Mouse (Mus musculus) heart, embryonic 12.5 days (tissue): ENCODE data around the gene Doc2b. TPM values are rescaled to one million over a fixed set of nuclear protein-coding genes. Genes with fewer than 3 reads are reported as not detected.

Experiments
- ATAC-seq: fragments of 200-750 bp; cut with Nextera tagmentation; 2 replicates; pipeline ENCODE4 v1.8.0; 2017; ENCODE audit warnings: moderate TSS enrichment, moderate library complexity; ENCODE audit not compliant: insufficient number of reproducible peaks, low FRiP score
- H3K27ac ChIP-seq: fragments of 300-500 bp; sonication (generic); 2 replicates; pipeline ENCODE4 v1.5.1; 2016; ENCODE audit warnings: mild to moderate bottlenecking, moderate library complexity; ENCODE audit not compliant: poor library complexity, severe bottlenecking
- H3K27me3 ChIP-seq: fragments of 300-500 bp; sonication (generic); replicated peaks from 2 replicates; pipeline ENCODE4 v1.6.1; 2016; ENCODE audit warnings: mild to moderate bottlenecking, moderate library complexity
- H3K36me3 ChIP-seq: fragments of 300-500 bp; sonication (generic); 2 replicates; pipeline ENCODE4 v1.6.1; 2016; ENCODE audit warnings: mild to moderate bottlenecking, moderate library complexity
- H3K4me1 ChIP-seq: fragments of 300-500 bp; sonication (generic); replicated peaks from 2 replicates; pipeline ENCODE4 v1.6.1; 2016; ENCODE audit warnings: mild to moderate bottlenecking
- H3K4me2 ChIP-seq: fragments of 300-500 bp; sonication (generic); 2 replicates; pipeline ENCODE4 v1.6.1; 2016; ENCODE audit warnings: mild to moderate bottlenecking, moderate library complexity
- H3K4me3 ChIP-seq: fragments of 300-500 bp; sonication (generic); 2 replicates; pipeline ENCODE4 v1.5.1; 2016; ENCODE audit warnings: mild to moderate bottlenecking
- H3K9ac ChIP-seq: fragments of 300-500 bp; sonication (generic); 2 replicates; pipeline ENCODE4 v1.6.1; 2016; ENCODE audit warnings: mild to moderate bottlenecking, moderate library complexity
- H3K9me3 ChIP-seq: fragments of 300-500 bp; sonication (generic); replicated peaks from 2 replicates; pipeline ENCODE4 v1.6.1; 2016; ENCODE audit warnings: mild to moderate bottlenecking, moderate library complexity
- WGBS: fragments of 180-500 bp; shearing (Covaris S2); methylation state at CpG from one replicate; pipeline ENCODE4 v1.1.7; 2016; 5-methylcytosine and 5-hydroxymethylcytosine counted together
- polyA plus RNA-seq: library from polyadenylated mRNA; unstranded; fragments of >200 nt; fragmentation: Nextera tagmentation; extraction: Ambion mirVana; gene quantifications from 2 replicates; pipeline ENCODE4 v1.2.1, GENCODE M21; 2016

The Doc2b gene
- 0.08 and 0.15 TPM in 2 replicates for polyA plus RNA-seq

DNA sequence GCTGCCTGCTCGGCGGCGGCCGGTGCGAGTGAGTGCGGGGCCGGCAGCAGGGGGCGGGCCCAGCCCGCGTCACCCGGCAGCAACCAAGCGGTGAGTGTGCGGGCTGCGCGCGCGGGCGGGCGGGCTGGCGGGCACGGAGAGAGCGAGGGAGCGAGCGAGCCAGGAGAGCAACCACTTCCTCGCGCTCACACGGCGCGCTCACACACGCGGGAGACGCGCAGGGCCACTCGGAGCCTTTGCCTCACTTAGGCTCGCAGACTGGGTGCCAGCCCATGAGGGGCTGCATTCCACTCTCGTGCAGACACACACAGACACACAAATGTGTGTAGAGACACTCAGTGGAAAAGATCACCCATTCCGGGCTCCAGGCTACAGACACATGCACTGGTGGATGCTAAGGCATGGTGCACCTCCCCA lies at the start of gene Doc2b:
TSS of gene Doc2b (minus strand) at position 21 of the 417 bp plus-strand sequence.
- Histone ChIP-seq H3K4me1 (peaks cover 8% of the 10 kb centered on the region; the same call in 1 of the 2 replicates), H3K4me3 (peak within 1 kb of the TSS; percentile 46), H3K9ac (peak within 1 kb of the TSS; percentile 40), H3K4me2 (peak within 1 kb of the TSS; percentile 66), H3K9me3 (no peaks in the 10 kb centered on the region), H3K36me3 (no peaks in the 10 kb centered on the region), H3K27me3 (peaks cover 93% of the 10 kb centered on the region), H3K27ac (no peak within 1 kb of the TSS)
- no peak for ATAC-seq
- WGBS = 5% methylated on average over 34 of the region's 37 CpGs

DNA sequence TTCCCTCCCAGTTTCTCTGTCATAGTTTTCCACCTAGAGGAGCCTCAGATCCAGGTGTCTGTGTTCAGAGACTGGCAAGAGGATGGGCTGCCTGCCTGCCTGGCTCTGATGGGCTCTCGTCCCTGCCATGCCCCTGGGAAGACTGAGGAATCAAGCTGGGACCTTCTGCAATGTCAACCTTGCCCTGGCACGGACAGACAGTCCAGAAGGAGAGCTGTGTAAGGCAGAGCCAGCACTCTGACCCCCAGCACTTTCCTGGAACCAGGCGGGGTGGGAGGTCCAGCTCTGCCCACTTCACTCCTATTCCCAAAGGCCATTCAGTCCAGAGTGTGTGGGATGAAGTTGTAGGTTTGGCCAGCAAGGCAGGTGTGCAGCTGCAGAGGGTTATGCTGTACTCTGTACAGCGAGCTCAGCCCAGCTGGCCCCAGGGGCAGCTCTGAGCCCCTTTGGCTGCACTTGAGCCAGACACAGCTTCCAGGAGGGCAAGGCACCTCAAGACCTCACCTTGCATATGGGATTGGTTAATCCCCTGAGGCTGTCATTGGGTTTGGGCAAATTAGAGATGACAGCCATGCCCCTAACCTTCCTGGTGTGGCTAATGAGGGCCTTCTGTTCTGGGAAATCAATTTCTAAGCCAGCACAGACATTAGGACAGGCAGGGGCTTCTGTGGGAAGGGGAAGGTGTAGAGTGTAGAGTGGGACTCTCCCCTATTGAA lies 47.2 kb upstream of the Doc2b start:
- Histone ChIP-seq H3K4me1 (peaks cover 13% of the 10 kb centered on the region), H3K4me3 (no peak overlapping the region), H3K27ac (no peak overlapping the region), H3K9ac (no peak overlapping the region), H3K36me3 (no peaks in the 10 kb centered on the region), H3K4me2 (no peak overlapping the region), H3K27me3 (0 out of 2 replicates have a peak, but pooled peaks cover 3% of the 10 kb centered on the region), H3K9me3 (no peaks in the 10 kb centered on the region)
- WGBS = 71% methylated on average over 4 of the region's 4 CpGs
- ATAC-seq = no peak

DNA sequence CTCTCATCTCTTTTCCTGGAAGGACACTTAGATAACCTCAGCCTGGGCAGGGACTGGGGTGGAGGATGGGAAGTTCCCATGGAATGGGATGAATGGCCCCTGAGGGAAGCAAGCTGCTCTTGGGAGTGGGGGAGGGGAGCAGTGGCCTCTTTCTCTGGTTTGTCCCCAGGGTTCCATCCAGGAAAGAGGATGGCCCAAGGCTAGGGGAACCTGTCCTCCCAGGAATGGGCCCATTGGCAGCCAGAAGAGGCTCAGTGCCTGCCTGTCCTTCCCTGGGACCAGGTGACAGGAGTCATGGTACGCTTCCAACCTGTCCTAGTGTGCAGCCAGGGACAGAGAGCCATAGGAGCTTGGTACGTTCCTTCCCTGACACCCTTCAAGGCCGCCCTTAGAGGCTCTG lies 45.7 kb upstream of the Doc2b start:
- Histone ChIP-seq H3K27ac (no peak overlapping the region), H3K4me1 (peaks cover 10% of the 10 kb centered on the region), H3K4me2 (no peak overlapping the region), H3K36me3 (no peaks in the 10 kb centered on the region), H3K9ac (no peak overlapping the region), H3K4me3 (no peak overlapping the region), H3K27me3 (0 out of 2 replicates have a peak, but pooled peaks cover 3% of the 10 kb centered on the region), H3K9me3 (no peaks in the 10 kb centered on the region)
- WGBS = 57% methylated on average over 3 of the region's 3 CpGs
- no peak for ATAC-seq

DNA sequence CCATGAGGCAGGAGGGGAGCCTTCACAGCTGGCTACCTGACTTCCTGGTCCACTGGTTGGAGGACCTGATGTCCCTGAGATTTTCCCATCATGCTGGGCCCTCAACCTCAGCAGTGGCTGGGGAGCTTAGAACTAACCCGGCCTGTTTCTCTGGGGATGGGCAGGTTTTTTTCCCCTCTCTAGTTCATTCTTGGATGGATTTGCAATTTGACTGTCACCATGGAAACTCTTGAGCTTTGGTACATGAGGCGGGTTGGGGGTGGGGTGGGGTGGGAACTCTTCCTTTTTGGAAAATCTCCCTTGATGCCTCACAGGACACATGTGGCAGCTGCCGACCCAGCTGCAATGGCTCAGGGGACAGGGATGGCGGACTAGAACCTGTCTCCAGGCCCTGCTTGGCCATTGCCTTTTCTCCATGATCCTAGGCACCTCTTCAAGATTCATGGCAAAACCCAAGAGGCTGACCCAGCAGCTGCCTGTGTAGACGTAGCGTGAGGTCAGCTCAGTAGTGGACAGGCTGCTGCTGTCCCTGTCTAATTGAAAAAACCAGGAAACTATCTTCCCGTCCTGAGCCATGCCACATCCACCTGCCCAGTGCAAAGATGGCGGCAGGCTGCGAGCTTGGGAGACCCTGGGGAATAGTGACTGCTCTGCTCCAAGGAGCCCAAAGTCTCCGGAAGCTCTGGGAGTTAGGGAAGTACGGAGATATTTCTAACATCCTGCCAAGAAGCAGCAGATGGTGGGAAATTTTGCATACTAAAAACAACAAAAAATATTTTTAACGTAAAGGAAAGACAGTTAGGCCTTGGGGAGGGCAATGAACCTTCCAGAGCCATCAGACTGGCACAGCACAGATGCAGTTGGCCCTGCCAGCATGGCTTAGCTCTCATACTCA lies 43.9 kb upstream of the Doc2b start:
- Histone ChIP-seq H3K9ac (no peak overlapping the region), H3K4me3 (no peak overlapping the region), H3K9me3 (no peaks in the 10 kb centered on the region), H3K27me3 (0 out of 2 replicates have a peak, but pooled peaks cover under 1% of the 10 kb centered on the region), H3K4me2 (no peak overlapping the region), H3K36me3 (no peaks in the 10 kb centered on the region), H3K27ac (no peak overlapping the region), H3K4me1 (peaks cover 8% of the 10 kb centered on the region)
- WGBS = 78% methylated on average over 12 of the region's 12 CpGs
- ATAC-seq = no peak

DNA sequence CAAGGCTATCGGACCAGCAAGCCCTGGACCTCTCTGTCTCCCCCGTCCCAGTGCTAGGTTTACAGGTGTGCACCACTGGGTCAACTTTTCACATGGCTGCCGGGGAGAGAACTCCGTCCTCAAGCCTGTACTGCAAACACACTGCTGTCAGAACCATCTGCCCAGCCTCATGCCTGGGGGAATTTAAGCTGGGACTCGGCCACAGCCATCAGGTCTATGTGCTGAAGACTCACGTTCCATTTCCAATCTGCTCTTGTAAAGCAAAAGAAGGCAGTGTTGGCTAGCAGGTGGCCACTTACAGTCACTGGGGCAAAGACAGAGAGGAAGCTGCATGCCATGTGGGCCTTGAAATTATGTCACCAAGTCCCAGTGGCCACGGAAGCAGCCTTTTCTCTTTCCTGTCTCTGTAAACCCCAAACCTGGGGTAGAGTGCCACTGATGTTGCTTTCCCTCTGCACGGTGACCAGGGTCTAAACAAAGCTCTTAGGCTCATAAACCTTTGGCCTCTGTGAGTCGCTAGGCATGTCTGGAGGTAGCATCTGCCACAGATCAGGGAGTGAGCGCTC lies 43.1 kb upstream of the Doc2b start:
- WGBS = 76% methylated on average over 10 of the region's 10 CpGs
- ATAC-seq = no peak

DNA sequence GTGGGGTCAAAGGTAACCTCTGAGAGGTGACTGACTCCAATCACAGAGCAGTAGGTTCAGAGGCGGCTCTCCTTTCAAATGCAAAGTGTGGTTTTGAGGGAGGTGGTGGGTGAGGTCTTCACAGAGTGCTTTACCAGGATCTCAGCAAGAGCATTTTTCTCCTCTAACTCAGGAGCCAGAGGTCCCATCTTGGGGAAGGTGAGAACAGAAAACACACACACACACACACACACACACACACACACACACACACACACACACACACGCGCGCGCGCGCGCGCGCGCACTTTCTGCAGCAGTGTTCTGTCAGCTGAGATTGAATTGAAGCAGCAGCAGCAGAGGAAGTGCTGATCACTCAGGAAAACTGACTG lies 40.4 kb upstream of the Doc2b start:
- Histone ChIP-seq H3K36me3 (no peaks in the 10 kb centered on the region), H3K27me3 (peaks cover 11% of the 10 kb centered on the region; the same call in 1 of the 2 replicates), H3K4me2 (no peak overlapping the region), H3K9me3 (no peaks in the 10 kb centered on the region), H3K9ac (no peak overlapping the region), H3K4me3 (no peak overlapping the region), H3K27ac (no peak overlapping the region), H3K4me1 (peaks cover 1% of the 10 kb centered on the region)
- WGBS = 73% methylated on average over 11 of the region's 11 CpGs
- ATAC-seq = no peak

More for the DNA sequence above, 43.1 kb upstream of the Doc2b start:
- no peaks in the 10 kb centered on the region for H3K36me3 ChIP-seq
- H3K27me3 ChIP-seq = peaks cover 5% of the 10 kb centered on the region; the same call in 1 of the 2 replicates
- no peak overlapping the region for H3K4me3 ChIP-seq
- H3K9me3 ChIP-seq = no peaks in the 10 kb centered on the region
- peaks cover 8% of the 10 kb centered on the region for H3K4me1 ChIP-seq
- H3K4me2 ChIP-seq = no peak overlapping the region
- no peak overlapping the region for H3K27ac ChIP-seq
- H3K9ac ChIP-seq = no peak overlapping the region

DNA sequence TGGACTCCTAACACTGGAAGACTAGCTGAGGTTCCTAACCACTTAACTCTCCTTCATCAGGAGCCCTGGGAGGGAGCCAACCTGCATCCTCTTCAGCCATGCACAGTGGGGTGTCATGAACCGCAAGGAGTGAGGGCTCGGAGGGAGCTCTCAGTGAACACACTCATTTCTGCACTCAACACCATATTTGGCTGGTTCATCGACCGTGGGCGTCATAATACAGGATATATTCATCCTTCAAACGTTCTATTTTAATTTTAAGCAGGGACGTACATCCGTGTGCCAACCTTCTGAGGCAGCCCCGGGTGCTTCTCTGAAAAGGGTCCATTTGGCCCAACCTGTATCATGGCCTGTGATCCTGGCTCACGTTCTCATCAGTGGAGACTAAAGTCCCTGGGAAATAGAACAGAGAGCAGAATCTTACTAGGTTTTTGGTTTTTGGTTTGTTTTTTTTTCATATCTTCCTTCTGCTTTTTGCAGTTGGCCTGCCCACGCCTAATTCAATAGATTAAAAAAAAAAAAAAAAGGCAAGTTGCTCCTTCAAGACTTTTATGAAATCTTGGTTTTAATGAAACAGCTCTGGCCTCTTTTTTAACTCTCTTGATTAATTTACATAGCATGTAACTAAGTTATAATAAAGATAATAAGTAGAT lies 39.9 kb upstream of the Doc2b start:
- Histone ChIP-seq H3K27ac (no peak overlapping the region), H3K9ac (no peak overlapping the region), H3K4me2 (no peak overlapping the region), H3K27me3 (peaks cover 11% of the 10 kb centered on the region; the same call in 1 of the 2 replicates), H3K4me3 (no peak overlapping the region), H3K9me3 (no peaks in the 10 kb centered on the region), H3K4me1 (no peaks in the 10 kb centered on the region), H3K36me3 (no peaks in the 10 kb centered on the region)
- ATAC-seq = no peak
- WGBS = 73% methylated on average over 11 of the region's 11 CpGs

DNA sequence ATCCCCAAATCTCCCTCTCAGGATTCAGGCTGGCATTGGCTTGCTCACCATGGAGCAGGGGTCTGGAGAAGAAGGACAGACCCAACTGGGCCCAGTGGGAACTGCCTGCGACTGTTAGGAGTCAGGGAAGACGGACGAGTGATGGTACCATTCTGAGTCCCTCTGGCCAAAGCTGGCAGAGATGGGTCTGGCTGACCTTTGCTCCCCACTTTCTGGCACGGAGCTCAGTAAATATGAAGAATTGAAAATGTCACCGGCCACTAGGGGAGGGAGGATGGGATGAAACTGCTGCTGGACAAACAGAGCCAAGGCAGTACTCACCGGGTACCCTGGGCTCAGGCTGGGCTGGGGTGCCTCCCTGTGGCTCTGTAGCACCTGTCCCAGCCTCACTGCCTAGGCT lies 37.2 kb upstream of the Doc2b start:
- ATAC-seq = no peak
- no peak overlapping the region for H3K4me2 ChIP-seq
- H3K9me3 ChIP-seq = peaks cover 7% of the 10 kb centered on the region
- H3K4me3 ChIP-seq = no peak overlapping the region
- H3K9ac ChIP-seq = no peak overlapping the region
- 80% methylated on average over 6 of the region's 6 CpGs for WGBS
- peaks cover 11% of the 10 kb centered on the region; the same call in 1 of the 2 replicates for H3K27me3 ChIP-seq
- H3K4me1 ChIP-seq = no peaks in the 10 kb centered on the region
- H3K36me3 ChIP-seq = no peaks in the 10 kb centered on the region; the same call in 1 of the 2 replicates
- H3K27ac ChIP-seq = no peak overlapping the region

DNA sequence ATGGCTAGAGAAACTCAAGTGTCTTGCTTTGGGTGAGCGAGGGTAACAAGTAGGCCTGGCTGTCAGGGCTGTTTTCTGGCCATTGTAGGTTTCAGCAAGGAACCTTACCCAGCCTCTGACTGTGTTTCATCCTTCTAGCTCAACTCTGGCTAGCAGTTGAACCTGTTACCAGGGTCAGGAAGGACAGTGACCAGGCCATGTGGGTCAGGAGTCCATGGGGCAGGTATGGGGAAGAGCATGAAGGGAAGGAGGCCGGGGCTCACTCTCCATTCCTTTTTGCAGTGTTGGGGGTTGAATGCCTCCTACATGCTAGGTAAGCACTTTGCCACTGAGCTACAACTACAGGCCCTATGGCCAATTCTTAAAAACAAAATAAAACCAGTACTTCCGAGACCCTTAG lies 34.5 kb upstream of the Doc2b start:
- no peak for ATAC-seq
- no peak overlapping the region for H3K9ac ChIP-seq
- no peak overlapping the region for H3K4me2 ChIP-seq
- H3K4me3 ChIP-seq = no peak overlapping the region
- H3K4me1 ChIP-seq = no peaks in the 10 kb centered on the region
- 86% methylated on average over 3 of the region's 3 CpGs for WGBS
- no peaks in the 10 kb centered on the region; the same call in 1 of the 2 replicates for H3K36me3 ChIP-seq
- peaks cover 7% of the 10 kb centered on the region for H3K9me3 ChIP-seq
- H3K27ac ChIP-seq = no peak overlapping the region
- H3K27me3 ChIP-seq = peaks cover 11% of the 10 kb centered on the region; the same call in 1 of the 2 replicates

DNA sequence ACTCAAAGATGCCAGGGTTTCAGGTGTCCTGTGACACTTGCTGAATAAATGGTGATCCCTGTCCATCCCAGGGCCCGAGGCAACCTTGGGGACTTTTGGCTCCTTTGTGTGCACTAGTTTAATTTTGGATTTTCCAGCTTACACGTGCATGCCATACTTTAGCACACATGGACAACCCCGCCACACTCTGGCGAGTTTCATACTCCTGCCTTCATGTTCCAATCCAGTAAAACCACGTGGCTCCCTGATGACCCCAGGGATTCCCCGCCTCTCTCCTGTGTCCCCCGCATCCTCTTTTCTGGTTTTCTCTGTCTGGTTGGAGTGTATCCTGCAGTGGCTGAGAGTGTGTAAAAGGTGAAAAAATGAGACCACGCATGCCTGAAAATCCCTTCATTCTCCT lies 31.6 kb upstream of the Doc2b start:
- Histone ChIP-seq H3K9ac (no peak overlapping the region), H3K36me3 (no peaks in the 10 kb centered on the region; the same call in 1 of the 2 replicates), H3K4me3 (no peak overlapping the region), H3K27me3 (peaks cover 19% of the 10 kb centered on the region), H3K27ac (no peak overlapping the region), H3K9me3 (peaks cover 7% of the 10 kb centered on the region), H3K4me2 (no peak overlapping the region), H3K4me1 (no peaks in the 10 kb centered on the region)
- WGBS = 78% methylated on average over 8 of the region's 8 CpGs
- no peak for ATAC-seq
